Mouse (Mus musculus) layer of hippocampus, adult 9-11 months (tissue): ENCODE results near the gene Sept11.

Source experiments
- DNase-seq: peaks from one replicate; pipeline ENCODE4 v3.0.0; 2022

Sept11 gene

GRCm38 (mm10) chr5:93183311-93183710 is 90.1 kb downstream of the Sept11 start:
- DNase-seq: no peak

- DNase-seq: no peak
Observed at GRCm38 (mm10) chr5:93184548-93184947, 91.3 kb downstream of the Sept11 start.

- DNase-seq: no peak
Observed at GRCm38 (mm10) chr5:93189607-93190006, 96.4 kb downstream of the Sept11 start.

GRCm38 (mm10) chr5:93190428-93190827 is 97.2 kb downstream of the Sept11 start:
- DNase-seq: no peak

GRCm38 (mm10) chr5:93198232-93198631 is 105.0 kb downstream of the Sept11 start:
- DNase-seq: no peak

DNA sequence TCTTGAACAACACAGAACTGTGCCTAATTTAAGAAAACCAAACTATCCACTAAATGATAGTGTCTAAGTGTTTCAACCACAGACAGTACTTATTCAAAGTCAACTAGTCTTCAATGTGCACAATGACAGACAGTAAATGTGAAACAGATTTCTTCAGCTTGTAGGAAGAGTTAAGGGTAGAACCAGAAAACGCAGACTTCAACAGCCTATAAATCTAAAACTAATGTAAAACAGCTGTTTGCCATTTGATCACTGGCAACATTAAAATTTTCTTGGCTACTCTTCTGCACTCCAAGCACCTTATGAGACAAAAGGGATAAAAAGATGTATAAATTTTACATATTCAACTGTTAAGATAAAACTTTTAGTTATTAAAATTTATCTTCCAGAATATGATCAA is 107.9 kb downstream of the Sept11 start:
- no peak for DNase-seq

GRCm38 (mm10) chr5:93205371-93206108 is 112.3 kb downstream of the Sept11 start:
- peak; percentile 43 for DNase-seq

GRCm38 (mm10) chr5:93206109-93207005 is 113.1 kb downstream of the Sept11 start, which contains the start of the genes Ccni and 2010109A12Rik:
TSS of gene Ccni (minus strand) at chr5:93206495.
TSS of gene 2010109A12Rik (plus strand) at chr5:93206518.
- peak; percentile 95 for DNase-seq

GRCm38 (mm10) chr5:93207006-93207348 is 113.7 kb downstream of the Sept11 start:
- DNase-seq: peak; percentile 57

- DNase-seq: no peak
Observed at GRCm38 (mm10) chr5:93207555-93207954, 114.3 kb downstream of the Sept11 start.

DNA sequence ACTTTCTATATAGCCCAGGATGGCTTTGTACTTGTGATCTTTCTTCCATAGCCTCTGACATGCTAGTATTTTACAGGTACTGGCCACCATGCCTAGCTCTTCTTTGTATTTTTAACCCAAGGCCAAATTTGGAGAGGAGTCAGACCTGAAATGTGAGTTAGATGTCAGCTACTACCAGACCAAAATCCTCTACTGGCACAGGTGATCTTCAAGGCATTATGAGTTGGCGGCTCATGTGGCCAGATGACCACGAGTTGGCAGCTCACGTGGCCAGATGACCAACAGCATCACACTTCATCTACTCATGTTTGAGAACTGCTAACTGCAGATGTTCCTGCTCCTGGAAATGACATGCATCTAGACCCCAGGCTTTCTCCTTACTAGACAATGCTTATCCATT is 125.1 kb downstream of the Sept11 start:
- DNase-seq: no peak

GRCm38 (mm10) chr5:93221661-93222060 is 128.4 kb downstream of the Sept11 start:
- DNase-seq: no peak

GRCm38 (mm10) chr5:93224549-93224948 is 131.3 kb downstream of the Sept11 start:
- DNase-seq: no peak
